Mouse (Mus musculus) liver, adult 2 months (tissue): ENCODE measurements at regions not wholly inside any gene's neighbourhood (a gene's known extent, or its start where the extent isn't known, plus 50 kb on each side); places are given as distances from the start of the nearest gene placed in this dataset.
A peak's percentile ranks its signal among the peaks of the same experiment; 100 is the strongest.

Experiments used
- CTCF ChIP-seq: fragments of 200-500 bp; IDR thresholded peaks from 2 replicates; pipeline ENCODE4 v1.5.1; 2011; ENCODE audit warnings: low read depth, low read length, control low read depth
- POLR2A ChIP-seq: fragments of 200-500 bp; IDR thresholded peaks from 2 replicates; pipeline ENCODE4 v1.6.1; 2011; ENCODE audit warnings: low read length, control low read depth; ENCODE audit not compliant: insufficient read depth; ENCODE audit errors: extremely low read depth

DNA sequence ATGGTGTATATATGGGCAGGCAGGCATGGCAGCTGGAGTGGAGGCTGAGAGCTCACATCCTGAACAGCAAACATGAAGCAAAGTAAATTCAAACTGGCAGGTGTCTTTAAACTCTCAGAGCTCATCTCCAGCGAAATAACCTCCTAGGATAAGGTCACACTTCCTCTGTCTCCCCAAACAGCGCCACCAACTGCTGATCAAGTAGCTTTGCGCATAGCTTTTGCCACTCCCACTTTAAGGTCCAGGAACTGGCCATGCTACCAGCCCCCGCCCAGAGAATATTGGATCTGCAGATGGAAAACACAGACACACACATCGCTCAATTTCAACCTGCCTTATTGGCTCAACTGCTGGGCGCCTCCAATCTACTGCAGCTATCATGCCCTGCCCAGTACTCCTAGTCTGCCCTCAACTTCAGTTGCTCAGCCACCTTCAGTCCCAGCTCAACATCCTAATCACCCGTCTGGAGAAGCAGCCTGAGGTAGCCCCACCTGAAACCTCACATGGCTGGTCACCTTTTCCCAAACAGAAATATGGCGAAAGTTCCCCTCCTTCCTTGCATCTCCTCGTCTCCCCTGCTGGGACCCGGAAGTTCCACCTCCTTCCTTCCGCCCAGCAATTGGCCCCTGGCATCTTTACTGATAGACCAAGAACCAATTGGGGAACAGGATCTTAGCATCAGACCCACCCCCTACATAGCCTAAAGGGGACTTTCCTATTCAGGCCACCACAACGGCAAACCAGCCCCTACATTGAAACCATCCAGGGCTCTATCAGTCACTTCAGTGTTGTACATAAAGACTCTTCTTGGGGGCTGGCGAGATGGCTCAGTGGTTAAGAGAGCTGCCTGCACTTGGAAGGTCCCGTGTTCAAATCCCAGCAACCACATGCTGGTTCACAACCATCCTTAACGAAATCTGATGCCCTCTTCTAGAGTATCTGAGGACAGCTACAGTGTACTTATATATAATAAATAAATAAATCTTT lies 70.4 kb upstream of the Slc38a4 start:
- TF ChIP-seq CTCF (peak; percentile 24; the same call in 1 of the 2 replicates), POLR2A (no peak)
